Mouse (Mus musculus) CH12.LX (cell line): ENCODE results near the gene Nfatc2ip. TPM values are rescaled to one million over a fixed set of nuclear protein-coding genes. Genes with fewer than 3 reads are reported as not detected.

Experiments
- DNase-seq: peaks from one replicate; pipeline ENCODE4 v3.0.0-alpha.2; 2013; ENCODE audit errors: extremely low read depth
- H3K27ac ChIP-seq: 2 replicates; pipeline ENCODE4 v1.5.1; 2012; ENCODE audit warnings: low read depth, mild to moderate bottlenecking, control low read depth, moderate library complexity; ENCODE audit not compliant: insufficient read depth
- H3K27me3 ChIP-seq: replicated peaks from 2 replicates; pipeline ENCODE3; 2012; ENCODE audit warnings: inconsistent platforms
- H3K36me3 ChIP-seq, 2 experiments: replicated peaks in 1 of 2; 2 replicates each; pipeline versions ENCODE3 to v1.6.1; 2012; ENCODE audit warnings: inconsistent platforms in 1 of 2, low read length in 1 of 2, mild to moderate bottlenecking in 1 of 2, mixed read lengths in 1 of 2, moderate library complexity in 1 of 2; ENCODE audit not compliant: control insufficient read depth in 1 of 2, insufficient read depth in 1 of 2
- H3K4me1 ChIP-seq, 2 experiments: 2 replicates each; pipeline ENCODE4 v1.6.1; 2012; ENCODE audit warnings: inconsistent platforms in 1 of 2, moderate library complexity in 1 of 2; ENCODE audit not compliant: insufficient read depth in 2 of 2, control insufficient read depth in 1 of 2
- H3K4me2 ChIP-seq: 2 replicates; pipeline ENCODE4 v1.6.1; 2012; ENCODE audit warnings: low read depth, mild to moderate bottlenecking, control low read depth; ENCODE audit not compliant: poor library complexity, insufficient read depth, severe bottlenecking
- H3K4me3 ChIP-seq, 3 experiments: fragments of 150-350 bp in 1 of 3; sonication (generic) in 1 of 3; replicated peaks in 1 of 3; 2 replicates each; pipeline versions ENCODE3 to v1.5.1; 2011 to 2012; ENCODE audit warnings: low read depth in 2 of 3, low read length in 2 of 3, mild to moderate bottlenecking in 2 of 3, moderate library complexity in 2 of 3, control low read depth in 1 of 3, improper control_type of control experiment in 1 of 3, inconsistent platforms in 1 of 3, mixed read lengths in 1 of 3; ENCODE audit not compliant: poor library complexity in 1 of 3
- H3K79me2 ChIP-seq: replicated peaks from 2 replicates; pipeline ENCODE4 v1.6.1; 2012; ENCODE audit warnings: mild to moderate bottlenecking, moderate library complexity; ENCODE audit not compliant: control insufficient read depth, poor library complexity, insufficient read depth, severe bottlenecking; ENCODE audit errors: extremely low read depth
- H3K9ac ChIP-seq: 2 replicates; pipeline ENCODE4 v1.6.1; 2012; ENCODE audit warnings: low read depth, mild to moderate bottlenecking, control low read depth, moderate library complexity; ENCODE audit not compliant: insufficient read depth
- H3K9me3 ChIP-seq: replicated peaks from 2 replicates; pipeline ENCODE3; 2012; ENCODE audit warnings: low read length, inconsistent platforms, mixed read lengths
- ELF1 ChIP-seq: IDR thresholded peaks from 2 replicates; pipeline ENCODE4 v1.6.1; 2014; ENCODE audit warnings: low read depth, mild to moderate bottlenecking, inconsistent platforms, low read length, improper control_type of control experiment
- EP300 ChIP-seq: IDR thresholded peaks from 2 replicates; pipeline ENCODE4 v1.6.1; 2011; ENCODE audit warnings: low read length, improper control_type of control experiment
- ETS1 ChIP-seq: conservative IDR thresholded peaks from 2 replicates; pipeline ENCODE4 v1.6.1; 2012; ENCODE audit warnings: low read depth, mild to moderate bottlenecking, inconsistent platforms, low read length, improper control_type of control experiment, moderate library complexity
- GABPA ChIP-seq: IDR thresholded peaks from 2 replicates; pipeline ENCODE4 v1.6.1; 2012; ENCODE audit warnings: low read depth, low read length, improper control_type of control experiment, inconsistent platforms; ENCODE audit not compliant: insufficient replicate concordance
- HCFC1 ChIP-seq: IDR thresholded peaks from 2 replicates; pipeline ENCODE4 v1.6.1; 2012; ENCODE audit warnings: low read depth, mild to moderate bottlenecking, inconsistent platforms, low read length, improper control_type of control experiment
- IRF4 ChIP-seq: IDR thresholded peaks from 2 replicates; pipeline ENCODE4 v1.6.1; 2014; ENCODE audit warnings: low read depth, mild to moderate bottlenecking, inconsistent platforms, low read length, improper control_type of control experiment
- JUN ChIP-seq: IDR thresholded peaks from 2 replicates; pipeline ENCODE4 v1.6.1; 2011; ENCODE audit warnings: low read depth, mild to moderate bottlenecking, low read length, improper control_type of control experiment, moderate library complexity; ENCODE audit not compliant: insufficient read depth
- MAFK ChIP-seq: IDR thresholded peaks from 2 replicates; pipeline ENCODE4 v1.6.1; 2011; ENCODE audit warnings: low read length, improper control_type of control experiment; ENCODE audit not compliant: insufficient replicate concordance
- MAX ChIP-seq: IDR thresholded peaks from 2 replicates; pipeline ENCODE4 v1.6.1; 2011; ENCODE audit warnings: low read length, improper control_type of control experiment
- MAZ ChIP-seq: IDR thresholded peaks from 2 replicates; pipeline ENCODE4 v1.6.1; 2012; ENCODE audit warnings: low read depth, mild to moderate bottlenecking, inconsistent platforms, low read length, improper control_type of control experiment, moderate library complexity
- MEF2A ChIP-seq: IDR thresholded peaks from 2 replicates; pipeline ENCODE4 v1.6.1; 2014; ENCODE audit warnings: low read depth, mild to moderate bottlenecking, inconsistent platforms, low read length, improper control_type of control experiment, borderline replicate concordance
- MYC ChIP-seq: IDR thresholded peaks from 2 replicates; pipeline ENCODE4 v1.6.1; 2011; ENCODE audit warnings: low read depth, mild to moderate bottlenecking, improper control_type of control experiment, low read length
- PAX5 ChIP-seq: IDR thresholded peaks from 2 replicates; pipeline ENCODE4 v1.6.1; 2012; ENCODE audit warnings: low read length, inconsistent platforms, mixed read lengths
- SIN3A ChIP-seq: IDR thresholded peaks from 2 replicates; pipeline ENCODE4 v1.6.1; 2012; ENCODE audit warnings: low read length, improper control_type of control experiment, inconsistent platforms
- TCF12 ChIP-seq: IDR thresholded peaks from 2 replicates; pipeline ENCODE4 v1.6.1; 2014; ENCODE audit warnings: low read depth, mild to moderate bottlenecking, inconsistent platforms, low read length, improper control_type of control experiment
- USF1 ChIP-seq: IDR thresholded peaks from 2 replicates; pipeline ENCODE4 v1.6.1; 2014; ENCODE audit warnings: low read depth, mild to moderate bottlenecking, inconsistent platforms, low read length, improper control_type of control experiment
- ZC3H11A ChIP-seq: IDR thresholded peaks from 2 replicates; pipeline ENCODE4 v1.6.1; 2012; ENCODE audit warnings: low read depth, mild to moderate bottlenecking, inconsistent platforms, low read length, improper control_type of control experiment
- dilution Hi-C: fragments of 300-500 bp; cut with MboI; formaldehyde crosslinking; loops from 2 replicates; pipeline ENCODE4 v1.14.3; 2020; ENCODE audit warnings: low sequenced_read_pairs; ENCODE audit not compliant: extremely low pct_unique_long_range_greater_than_20kb, extremely low pct_ligation_motif_present
- in situ Hi-C: fragments of 300-500 bp; cut with MboI; formaldehyde crosslinking; loops from 3 replicates; pipeline ENCODE4 v1.14.3; 2019; ENCODE audit warnings: low sequenced_read_pairs, low pct_ligation_motif_present, low pct_unique_long_range_greater_than_20kb, mixed read lengths
- polyA plus RNA-seq: library from polyadenylated mRNA; unstranded; fragments of >175 nt; gene quantifications from 2 replicates; pipeline ENCODE4 v1.2.1, GENCODE M21; 2012; ENCODE audit warnings: low read depth; ENCODE audit not compliant: insufficient read length
- total RNA-seq, 2 experiments: library from RNA; depleted of rRNA; stranded (reverse); fragments of 300-350 nt in 1 of 2; fragments of >200 nt in 1 of 2; gene quantifications; 2 replicates each; pipeline ENCODE4 v1.2.3; 2012 to 2014

The Nfatc2ip gene
- total and polyA plus RNA-seq, 3 experiments: 7.8 to 15.0 (median 13.9) TPM

- Histone ChIP-seq H3K27ac (no peak overlapping the region), H3K27me3 (peaks cover 2% of the 10 kb centered on the region), H3K4me2 (peak overlapping the region; percentile 54; the same call in 1 of the 2 replicates)
- dilution Hi-C loops: no loop called here
- TF ChIP-seq JUN (peak; percentile 35; the same call in 1 of the 2 replicates), IRF4 (peak; percentile 42; the same call in 1 of the 2 replicates), EP300 (peak; percentile 29; the same call in 1 of the 2 replicates), ETS1 (peak; percentile 72; the same call in 1 of the 2 replicates), MAZ (0 out of 2 replicates have a peak, but pooled peaks have one; percentile 20), MEF2A (peak; percentile 88), TCF12 (no peak), MAFK (no peak)
- TF ChIP-seq, all 38 proteins: peak for 6
- no peak overlapping the region for H3K4me3 ChIP-seq
- no peaks in the 10 kb centered on the region for H3K36me3 ChIP-seq
- no peak overlapping the region for H3K9ac ChIP-seq
- H3K4me1 ChIP-seq: peaks cover 11 to 22% of the 10 kb centered on the region in 2 experiments
- no peaks in the 10 kb centered on the region; the same call in 1 of the 2 replicates for H3K79me2 ChIP-seq
- DNase-seq: peak; percentile 54
- H3K9me3 ChIP-seq: no peaks in the 10 kb centered on the region
- in situ Hi-C loops: no loop called here
Observed at GRCm38 (mm10) chr7:126340206-126340618, 56.3 kb downstream of the Nfatc2ip start.

DNA sequence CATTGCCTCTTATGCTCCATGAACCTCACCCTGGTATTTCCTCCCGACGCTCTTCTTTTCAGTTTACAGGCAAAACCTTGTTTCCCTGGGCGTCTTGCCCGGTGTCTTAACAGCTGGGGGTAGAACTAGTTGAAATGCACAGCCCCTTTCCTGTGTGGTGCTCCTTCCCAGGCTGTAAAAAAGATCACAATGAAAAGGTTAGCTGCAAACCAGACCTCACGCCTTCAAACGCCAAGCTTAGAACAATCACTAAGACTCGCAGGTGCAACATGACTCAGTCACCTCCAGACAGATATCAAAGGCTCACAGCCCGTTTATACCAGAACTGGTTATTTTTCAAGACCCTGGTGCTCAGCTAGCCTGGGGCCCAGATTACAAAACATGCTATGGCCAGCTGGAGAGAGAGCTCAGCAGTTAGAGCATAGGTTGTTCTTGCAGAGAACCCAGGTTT is 57.0 kb downstream of the Nfatc2ip start:
- TF ChIP-seq HCFC1 (no peak), TCF12 (no peak), ELF1 (no peak), SIN3A (no peak), GABPA (no peak), USF1 (no peak), ZC3H11A (no peak), MAX (no peak), JUN (no peak), PAX5 (no peak), MEF2A (no peak), MYC (no peak)
- TF ChIP-seq, all 38 proteins: peak for 0
- H3K4me3 ChIP-seq: no peak overlapping the region
- no peak overlapping the region for H3K9ac ChIP-seq
- H3K27me3 ChIP-seq: peaks cover 2% of the 10 kb centered on the region
- in situ Hi-C loops: loop anchor here (5.0 kb wide), 1 partner anchor 33 kb away; no protein-coding TSS in a partner anchor
- no peak overlapping the region for H3K27ac ChIP-seq
- H3K4me2 ChIP-seq: no peak overlapping the region
- no peak for DNase-seq
- no peaks in the 10 kb centered on the region; the same call in 1 of the 2 replicates for H3K79me2 ChIP-seq
- no peaks in the 10 kb centered on the region for H3K36me3 ChIP-seq
- no peaks in the 10 kb centered on the region for H3K9me3 ChIP-seq
- peaks cover 11 to 22% of the 10 kb centered on the region in 2 experiments for H3K4me1 ChIP-seq
- dilution Hi-C loops: no loop called here
